Mouse (Mus musculus) gastrocnemius, adult 8-10 months (tissue): Measurements from ENCODE around the gene Strn4. TPM values are rescaled to one million over a fixed set of nuclear protein-coding genes. Genes with fewer than 3 reads are reported as not detected.

Experiments
- DNase-seq, 2 experiments: peaks; one replicate each; pipeline ENCODE4 v3.0.0; 2022; ENCODE audit warnings: low spot score in 2 of 2
- total RNA-seq, 4 experiments: library from RNA; stranded (reverse); gene quantifications; 2 replicates each; pipeline ENCODE4 v1.2.4; 2022

The Strn4 gene
- total RNA-seq, 4 experiments from 2014 or later = 11.0 to 15.6 (median 14.0) TPM

- DNase-seq = no peak
Observed at GRCm38 (mm10) chr7:16875326-16875725, 59.6 kb downstream of the Strn4 start.

GRCm38 (mm10) chr7:16876006-16876405 is 60.3 kb downstream of the Strn4 start:
- DNase-seq = no peak

- DNase-seq = no peak
Observed at GRCm38 (mm10) chr7:16876608-16877007, 60.9 kb downstream of the Strn4 start.

- DNase-seq = no peak
Observed at GRCm38 (mm10) chr7:16877717-16878116, 62.0 kb downstream of the Strn4 start.

- DNase-seq = no peak
Observed at GRCm38 (mm10) chr7:16879796-16880547, 64.3 kb downstream of the Strn4 start.

- no peak for DNase-seq
Observed at GRCm38 (mm10) chr7:16880615-16881014, 64.9 kb downstream of the Strn4 start.

- DNase-seq = no peak
Observed at GRCm38 (mm10) chr7:16883162-16883561, 67.5 kb downstream of the Strn4 start.

GRCm38 (mm10) chr7:16884334-16884733 is 68.6 kb downstream of the Strn4 start:
- DNase-seq = no peak

- DNase-seq = no peak
Observed at GRCm38 (mm10) chr7:16885271-16885776, 69.6 kb downstream of the Strn4 start.

GRCm38 (mm10) chr7:16885905-16886304 is 70.2 kb downstream of the Strn4 start:
- no peak for DNase-seq

Other genes starting within 250 kb of the Strn4 start
- 10 to 100 TPM; 18.1 to 27.8 (median 23.0) TPM for gene Arhgap35, start 200.9 kb upstream of the Strn4 start, total RNA-seq
- not detected for gene Ceacam15, start 140.2 kb upstream of the Strn4 start, total RNA-seq
- not detected for gene Ceacam9, start 94.0 kb upstream of the Strn4 start, total RNA-seq
- gene Ap2s1, start 77.5 kb upstream of the Strn4 start, total RNA-seq = 10 to 100 TPM; 37.0 to 54.4 (median 47.1) TPM
- 10 to 100 TPM in 3 of 4 experiments, 1 to 10 TPM in 1; 8.7 to 30.2 (median 14.9) TPM for gene Slc1a5, start 34.5 kb upstream of the Strn4 start, total RNA-seq
- 10 to 100 TPM; 55.5 to 67.9 (median 62.9) TPM for gene Fkrp, start 843 bp downstream of the Strn4 start, total RNA-seq
- 1 to 10 TPM; 2.5 to 4.1 (median 3.4) TPM for gene Prkd2, start 27.0 kb downstream of the Strn4 start, total RNA-seq
- 1 to 10 TPM in 2 of 4 experiments, under 1 TPM in 2; 0.87 to 1.4 (median 1.1) TPM for gene Dact3, start 59.4 kb downstream of the Strn4 start, total RNA-seq
- gene Gng8, start 75.9 kb downstream of the Strn4 start, total RNA-seq = under 1 TPM in 1 of 4 experiments, not detected in 3; 0.36 TPM
- under 1 TPM; 0.62 to 0.97 (median 0.93) TPM for gene Ptgir, start 90.6 kb downstream of the Strn4 start, total RNA-seq
- 100 to 1,000 TPM; 386 to 534 (median 424) TPM for gene Calm3, start 108.2 kb downstream of the Strn4 start, total RNA-seq
- gene Pnmal2, start 128.8 kb downstream of the Strn4 start, total RNA-seq = under 1 TPM; 0.24 to 0.76 (median 0.41) TPM
- under 1 TPM in 1 of 4 experiments, not detected in 3; 0.07 TPM for gene Pnmal1, start 143.8 kb downstream of the Strn4 start, total RNA-seq
- not detected for gene Gm42372, start 167.2 kb downstream of the Strn4 start, total RNA-seq
- gene Ccdc8, start 176.8 kb downstream of the Strn4 start, total RNA-seq = under 1 TPM; 0.60 to 0.94 (median 0.76) TPM
- 10 to 100 TPM; 53.5 to 62.3 (median 60.6) TPM for gene Ppp5c, start 212.0 kb downstream of the Strn4 start, total RNA-seq
- 1 to 10 TPM in 2 of 4 experiments, under 1 TPM in 2; 0.75 to 1.7 (median 1.00) TPM for gene Hif3a, start 246.5 kb downstream of the Strn4 start, total RNA-seq